Mouse (Mus musculus): ENCODE data around the gene Fscn3. TPM values are rescaled to one million over a fixed set of nuclear protein-coding genes. Genes with fewer than 3 reads are reported as not detected.
A peak's percentile ranks its signal among the peaks of the same experiment; 100 is the strongest.

Gene Fscn3
- total and polyA plus RNA-seq, 2 experiments from 2014 or later = not detected

DNA sequence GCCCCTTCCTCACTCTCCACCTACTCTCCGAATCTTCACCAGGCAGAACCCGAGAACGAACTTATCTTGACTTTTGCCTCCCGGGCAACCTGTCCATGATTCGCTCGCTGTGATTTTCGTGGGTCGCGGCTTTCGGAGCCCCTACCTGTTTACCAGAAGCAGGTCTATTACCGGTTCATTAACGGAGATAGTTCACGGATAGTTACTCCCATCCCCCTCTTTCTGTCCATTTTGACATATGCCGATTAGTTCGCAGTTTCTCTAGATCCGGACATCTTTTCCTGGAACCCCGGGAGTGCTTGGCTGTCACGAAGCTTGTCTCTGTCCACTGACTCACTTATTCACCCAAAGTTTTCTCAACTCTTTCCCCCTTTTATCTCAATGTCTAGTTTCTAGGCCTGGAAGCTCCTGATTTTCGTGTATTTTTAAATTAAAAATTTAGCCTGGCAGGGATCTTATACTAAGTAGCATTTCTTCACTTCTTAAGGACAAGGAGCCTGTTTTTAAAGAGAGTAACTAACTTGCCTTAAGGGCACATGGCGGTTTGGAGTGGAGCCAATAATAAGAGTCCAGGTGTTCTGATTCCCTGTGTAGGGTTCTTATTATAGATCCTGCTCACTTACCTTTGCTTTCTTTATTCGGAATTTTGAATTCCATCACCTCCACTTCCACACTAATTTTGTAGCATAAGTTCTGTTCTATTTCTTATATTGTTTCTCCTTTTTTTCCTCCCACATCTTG lies 53.3 kb downstream of the Fscn3 start:
- peak overlapping the region; percentile 92 for H3K4me3 ChIP-seq (ENCODE audit: low read length)
- peak overlapping the region; percentile 92 for H3K4me2 ChIP-seq (ENCODE audit: low read depth, low read length)
- ATAC-seq = no peak
- peaks cover 8% of the 10 kb centered on the region; the same call in 1 of the 2 replicates for H3K4me1 ChIP-seq (ENCODE audit: insufficient read depth, low read length)
- WGBS = 7% methylated on average over 21 of the region's 21 CpGs
- H3K9ac ChIP-seq (replicated peaks; ENCODE audit: low read length) = peak overlapping the region; percentile 69
- peak overlapping the region; percentile 76; the same call in 1 of the 2 replicates for H3K27ac ChIP-seq
- no peak for TF ChIP-seq CTCF (IDR thresholded peaks at IDR 0.05; ENCODE audit: low read depth)
- H3K9me3 ChIP-seq (ENCODE audit: low read length) = no peaks in the 10 kb centered on the region
- no peaks in the 10 kb centered on the region for H3K36me3 ChIP-seq (ENCODE audit: insufficient read depth, low read length)
- DNase-seq (ENCODE audit: low spot score) = no peak
- H3K27me3 ChIP-seq (ENCODE audit: insufficient read depth, low read length) = no peaks in the 10 kb centered on the region

DNA sequence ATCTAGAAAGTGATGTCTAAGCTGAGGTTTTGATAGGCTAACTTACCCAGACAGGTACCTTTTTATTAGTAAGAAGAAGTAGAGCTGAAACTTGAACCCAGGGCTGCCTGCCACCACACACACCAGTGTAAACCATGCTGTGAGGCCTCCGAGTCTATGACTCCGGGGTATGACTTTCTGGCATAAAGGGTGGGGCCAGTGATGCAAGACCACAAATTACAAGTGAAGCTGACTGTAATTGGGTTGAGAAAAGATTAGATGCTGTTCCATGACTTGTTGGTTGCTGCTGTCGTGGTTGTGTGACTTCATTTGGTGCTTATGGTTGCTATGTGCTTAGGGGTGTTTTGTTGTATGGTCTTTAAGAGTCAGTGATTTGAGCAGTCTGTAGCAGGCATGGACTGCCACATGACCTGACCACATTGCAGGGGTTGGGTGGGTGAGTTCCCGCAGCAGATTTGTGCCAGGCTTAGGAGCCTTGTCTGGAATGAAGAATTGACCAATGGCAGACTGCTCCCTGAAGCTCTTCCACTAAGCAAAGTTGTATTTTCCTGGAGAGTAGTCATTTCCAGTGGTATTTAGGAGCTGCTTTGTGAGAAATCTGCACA lies 55.2 kb downstream of the Fscn3 start:
- Histone ChIP-seq H3K4me2 (ENCODE audit: low read depth, low read length) (no peak overlapping the region), H3K9me3 (ENCODE audit: low read length) (no peaks in the 10 kb centered on the region), H3K36me3 (ENCODE audit: insufficient read depth, low read length) (no peaks in the 10 kb centered on the region), H3K27me3 (ENCODE audit: insufficient read depth, low read length) (no peaks in the 10 kb centered on the region), H3K4me3 (ENCODE audit: low read length) (no peak overlapping the region), H3K4me1 (ENCODE audit: insufficient read depth, low read length) (peaks cover 8% of the 10 kb centered on the region; the same call in 1 of the 2 replicates), H3K27ac (no peak overlapping the region), H3K9ac (replicated peaks; ENCODE audit: low read length) (no peak overlapping the region)
- no peak for TF ChIP-seq CTCF (IDR thresholded peaks at IDR 0.05; ENCODE audit: low read depth)
- DNase-seq (ENCODE audit: low spot score) = no peak
- 79% methylated on average over 4 of the region's 4 CpGs for WGBS
- ATAC-seq = no peak

DNA sequence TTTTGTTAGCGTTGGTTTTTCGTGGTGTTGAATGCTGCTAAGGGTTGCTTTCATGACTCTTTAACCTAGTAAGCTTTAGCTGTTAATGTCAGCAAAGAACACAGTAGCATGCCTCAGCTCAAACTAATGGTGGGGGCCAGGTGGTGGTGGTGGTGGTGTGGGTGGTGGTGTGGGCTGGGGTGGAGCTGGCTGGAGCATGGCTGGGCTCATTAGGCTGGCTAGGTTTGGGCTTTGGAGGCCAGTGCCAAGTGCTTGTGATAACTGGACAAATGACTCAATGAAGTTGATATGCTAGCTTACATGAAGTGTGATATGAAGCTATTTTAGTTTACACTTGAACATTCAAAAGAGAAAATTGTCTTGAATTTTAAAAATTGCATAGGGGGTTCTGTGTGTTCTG lies 58.4 kb downstream of the Fscn3 start:
- ATAC-seq (no peak), DNase-seq (ENCODE audit: low spot score) (no peak)
- Histone ChIP-seq H3K36me3 (ENCODE audit: insufficient read depth, low read length) (0 out of 2 replicates have a peak, but pooled peaks cover 3% of the 10 kb centered on the region), H3K4me2 (ENCODE audit: low read depth, low read length) (no peak overlapping the region), H3K9me3 (ENCODE audit: low read length) (no peaks in the 10 kb centered on the region), H3K4me3 (ENCODE audit: low read length) (no peak overlapping the region), H3K4me1 (ENCODE audit: insufficient read depth, low read length) (peaks cover 7% of the 10 kb centered on the region; the same call in 1 of the 2 replicates), H3K27me3 (ENCODE audit: insufficient read depth, low read length) (no peaks in the 10 kb centered on the region), H3K9ac (replicated peaks; ENCODE audit: low read length) (no peak overlapping the region), H3K27ac (no peak overlapping the region)
- no peak for TF ChIP-seq CTCF (IDR thresholded peaks at IDR 0.05; ENCODE audit: low read depth)
- 87% methylated on average over 2 of the region's 2 CpGs for WGBS

DNA sequence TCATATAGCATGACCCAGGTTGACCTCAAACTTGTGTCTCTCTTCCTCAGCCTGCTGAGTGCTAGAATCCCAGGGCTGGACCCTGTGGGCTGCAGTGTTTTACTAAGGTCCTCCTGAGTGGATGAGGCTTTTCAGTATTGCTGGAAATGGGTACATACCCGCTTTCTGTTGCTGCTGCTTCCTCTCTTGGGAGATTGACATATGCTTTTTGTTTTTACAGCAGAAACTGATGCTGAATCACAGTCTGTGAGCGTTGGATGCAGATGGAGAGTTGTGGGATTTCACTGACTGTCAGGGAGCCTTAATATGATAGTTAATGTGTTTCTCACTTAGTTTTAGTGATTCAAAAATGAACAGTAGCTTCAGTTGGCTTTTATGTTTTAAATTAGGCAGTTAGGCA lies 58.9 kb downstream of the Fscn3 start:
- ATAC-seq (no peak), DNase-seq (ENCODE audit: low spot score) (no peak)
- Histone ChIP-seq H3K9ac (replicated peaks; ENCODE audit: low read length) (no peak overlapping the region), H3K4me3 (ENCODE audit: low read length) (no peak overlapping the region), H3K27me3 (ENCODE audit: insufficient read depth, low read length) (no peaks in the 10 kb centered on the region), H3K4me2 (ENCODE audit: low read depth, low read length) (no peak overlapping the region), H3K27ac (no peak overlapping the region), H3K9me3 (ENCODE audit: low read length) (no peaks in the 10 kb centered on the region), H3K4me1 (ENCODE audit: insufficient read depth, low read length) (peaks cover 3% of the 10 kb centered on the region; the same call in 1 of the 2 replicates), H3K36me3 (ENCODE audit: insufficient read depth, low read length) (0 out of 2 replicates have a peak, but pooled peaks cover 3% of the 10 kb centered on the region)
- WGBS = 78% methylated on average over 2 of the region's 2 CpGs
- no peak for TF ChIP-seq CTCF (IDR thresholded peaks at IDR 0.05; ENCODE audit: low read depth)

DNA sequence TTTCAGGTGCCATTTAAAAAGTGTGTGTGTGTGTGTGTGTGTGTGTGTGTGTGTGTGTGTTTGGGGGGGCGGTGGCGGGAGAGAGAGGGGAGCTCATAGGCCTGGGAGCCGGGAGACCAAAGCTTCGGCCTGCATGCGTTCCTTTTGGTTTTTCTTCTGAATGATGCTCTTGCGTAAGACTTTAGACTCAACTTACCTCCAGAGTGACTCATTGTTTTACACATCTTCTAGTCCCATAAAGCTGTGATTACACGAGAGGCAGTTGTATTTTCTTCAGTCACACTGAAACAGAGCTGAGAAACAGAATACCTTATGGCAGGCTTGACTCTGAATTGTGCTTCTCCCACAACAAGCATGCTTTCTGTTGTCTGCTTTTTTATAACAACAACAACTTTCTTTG lies 59.3 kb downstream of the Fscn3 start:
- DNase-seq (ENCODE audit: low spot score) (no peak), ATAC-seq (no peak)
- no peaks in the 10 kb centered on the region for H3K9me3 ChIP-seq (ENCODE audit: low read length)
- no peaks in the 10 kb centered on the region for H3K4me1 ChIP-seq (ENCODE audit: insufficient read depth, low read length)
- WGBS = 95% methylated on average over 7 of the region's 7 CpGs
- no peak overlapping the region for H3K9ac ChIP-seq (replicated peaks; ENCODE audit: low read length)
- TF ChIP-seq CTCF (IDR thresholded peaks at IDR 0.05; ENCODE audit: low read depth) = no peak
- no peak overlapping the region for H3K4me3 ChIP-seq (ENCODE audit: low read length)
- no peak overlapping the region for H3K27ac ChIP-seq
- 0 out of 2 replicates have a peak, but pooled peaks cover 3% of the 10 kb centered on the region for H3K36me3 ChIP-seq (ENCODE audit: insufficient read depth, low read length)
- no peak overlapping the region for H3K4me2 ChIP-seq (ENCODE audit: low read depth, low read length)
- no peaks in the 10 kb centered on the region for H3K27me3 ChIP-seq (ENCODE audit: insufficient read depth, low read length)

Other genes starting within 250 kb of the Fscn3 start
- gene Zfp800, start 29.8 kb upstream of the Fscn3 start, total RNA-seq (2014; rRNA removed) = 14.5 and 18.4 TPM in 2 replicates
- gene Zfp800, start 29.8 kb upstream of the Fscn3 start, polyA plus RNA-seq (2015; fragmentation: Nextera tagmentation; extraction: Ambion mirVana) = 21.4 and 21.8 TPM in 2 replicates
- 397 and 402 TPM in 2 replicates for gene Arf5, start 4.2 kb upstream of the Fscn3 start, total RNA-seq (2014; rRNA removed)
- gene Arf5, start 4.2 kb upstream of the Fscn3 start, polyA plus RNA-seq (2015; fragmentation: Nextera tagmentation; extraction: Ambion mirVana) = 458 and 482 TPM in 2 replicates
- 15.7 and 20.2 TPM in 2 replicates for gene Gcc1, start 601 bp downstream of the Fscn3 start, total RNA-seq (2014; rRNA removed)
- gene Gcc1, start 601 bp downstream of the Fscn3 start, polyA plus RNA-seq (2015; fragmentation: Nextera tagmentation; extraction: Ambion mirVana) = 7.7 and 8.7 TPM in 2 replicates
- not detected in 2 replicates for gene Pax4, start 21.6 kb downstream of the Fscn3 start, total RNA-seq (2014; rRNA removed)
- gene Pax4, start 21.6 kb downstream of the Fscn3 start, polyA plus RNA-seq (2015; fragmentation: Nextera tagmentation; extraction: Ambion mirVana) = 0.20 and 0.23 TPM in 2 replicates
- 76.1 and 85.5 TPM in 2 replicates for gene Snd1, start 47.4 kb downstream of the Fscn3 start, total RNA-seq (2014; rRNA removed)
- 63.0 and 67.6 TPM in 2 replicates for gene Snd1, start 47.4 kb downstream of the Fscn3 start, polyA plus RNA-seq (2015; fragmentation: Nextera tagmentation; extraction: Ambion mirVana)